Mouse (Mus musculus): ENCODE data around the gene Ctbp2. TPM values are rescaled to one million over a fixed set of nuclear protein-coding genes. Genes with fewer than 3 reads are reported as not detected.

The Ctbp2 gene
- polyA plus RNA-seq, 1 experiment from 2014 or later, result 46.8 TPM

DNA sequence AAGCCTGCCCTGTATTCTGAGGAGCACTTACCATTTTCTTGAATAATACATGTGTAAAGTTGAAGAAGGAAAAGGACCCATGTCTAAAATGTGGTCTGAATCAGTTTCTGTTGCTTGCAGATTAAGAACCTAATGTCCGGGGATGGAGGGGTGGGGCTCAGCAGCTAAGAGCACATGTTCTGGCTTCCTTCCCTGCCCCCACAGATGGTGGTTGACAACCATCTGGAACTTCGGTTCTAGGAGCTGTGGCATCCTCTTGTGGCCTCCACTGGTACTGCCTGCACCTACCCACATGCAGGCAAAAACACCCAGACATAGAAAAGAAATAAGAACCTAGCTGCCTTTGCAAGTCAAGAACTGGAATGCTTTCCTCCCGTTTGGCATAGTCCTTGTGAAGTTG is 120.7 kb downstream of the Ctbp2 start:
- no peaks in the 10 kb centered on the region for H3K9me3 ChIP-seq
- H3K27ac ChIP-seq (replicated peaks), result no peak overlapping the region
- no peaks in the 10 kb centered on the region for H3K27me3 ChIP-seq (replicated peaks)
- peaks cover 26% of the 10 kb centered on the region for H3K36me3 ChIP-seq
- no peak for ATAC-seq (ENCODE audit: extremely low read depth, insufficient number of reproducible peaks, low FRiP score, low TSS enrichment)
- 11% methylated on average over 3 of the region's 3 CpGs for WGBS
- no peak overlapping the region for H3K9ac ChIP-seq
- no peak overlapping the region for H3K4me2 ChIP-seq
- no peak overlapping the region for H3K4me3 ChIP-seq
- H3K4me1 ChIP-seq, result peaks cover 54% of the 10 kb centered on the region

DNA sequence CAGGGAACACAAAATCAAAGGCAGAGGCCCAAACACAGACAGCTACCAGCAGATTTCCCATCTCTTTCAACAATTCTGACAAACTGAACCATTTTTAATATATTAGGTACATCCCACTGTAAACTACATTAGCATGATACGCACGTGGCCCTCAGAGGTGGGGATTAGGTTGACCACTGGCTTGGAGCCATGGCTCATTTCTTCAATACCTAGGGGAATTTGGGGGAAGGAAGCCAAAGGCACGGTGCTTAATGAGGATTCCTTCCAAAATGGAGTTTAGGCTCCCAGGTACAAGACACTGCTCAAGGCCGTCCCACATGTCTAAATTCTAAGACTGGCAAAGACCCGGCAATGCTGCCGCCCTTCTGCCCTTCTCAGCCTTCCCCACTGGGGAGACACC is 121.9 kb downstream of the Ctbp2 start:
- H3K36me3 ChIP-seq, result peaks cover 38% of the 10 kb centered on the region
- H3K4me1 ChIP-seq, result peaks cover 43% of the 10 kb centered on the region
- H3K4me2 ChIP-seq, result no peak overlapping the region
- no peak overlapping the region for H3K9ac ChIP-seq
- H3K9me3 ChIP-seq, result no peaks in the 10 kb centered on the region
- 88% methylated on average over 6 of the region's 6 CpGs for WGBS
- no peak for ATAC-seq (ENCODE audit: extremely low read depth, insufficient number of reproducible peaks, low FRiP score, low TSS enrichment)
- no peaks in the 10 kb centered on the region for H3K27me3 ChIP-seq (replicated peaks)
- no peak overlapping the region for H3K27ac ChIP-seq (replicated peaks)
- no peak overlapping the region for H3K4me3 ChIP-seq

DNA sequence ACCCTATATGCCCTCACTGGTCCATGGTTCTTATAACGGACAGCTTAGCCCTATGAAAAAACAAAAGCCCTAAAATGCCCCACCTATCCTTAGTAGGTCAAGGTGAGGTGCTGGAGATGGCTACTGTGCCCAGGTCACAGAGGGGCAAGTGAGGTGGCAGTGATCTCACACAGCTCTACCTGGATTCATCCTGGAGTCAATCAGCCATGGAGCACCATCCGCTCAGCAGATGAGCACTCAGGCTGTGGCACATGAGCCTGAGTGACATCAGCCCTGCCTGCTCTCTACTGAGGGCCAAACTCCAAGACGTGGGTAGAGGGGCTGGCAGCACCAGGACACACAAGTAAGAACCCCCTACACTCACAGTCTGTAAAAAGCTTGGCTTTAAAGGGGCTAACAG is 122.8 kb downstream of the Ctbp2 start:
- H3K36me3 ChIP-seq, result peaks cover 46% of the 10 kb centered on the region
- WGBS, result 84% methylated on average over 3 of the region's 3 CpGs

DNA sequence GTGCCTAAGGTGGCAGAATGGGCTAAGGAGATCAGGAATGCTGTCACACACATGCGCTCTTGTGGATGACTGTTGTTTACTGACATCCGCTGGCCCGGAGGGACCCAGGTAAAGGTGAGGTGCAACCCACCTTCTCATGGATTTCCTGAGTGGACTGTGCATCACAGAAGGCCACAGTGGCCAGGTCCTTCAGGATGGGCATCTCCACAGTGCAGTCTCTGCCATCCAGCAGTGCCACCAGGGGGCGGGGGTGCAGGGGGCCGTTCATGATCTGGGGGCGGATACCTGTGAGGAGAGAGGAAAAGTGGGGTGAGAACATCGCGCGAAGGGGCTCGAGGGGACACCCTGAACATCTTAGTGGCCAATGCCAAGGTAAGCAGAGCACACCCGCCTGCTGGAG is 125.1 kb downstream of the Ctbp2 start:
- 92% methylated on average over 11 of the region's 11 CpGs for WGBS
- Histone ChIP-seq H3K4me2 (no peak overlapping the region), H3K27ac (replicated peaks) (no peak overlapping the region), H3K27me3 (replicated peaks) (no peaks in the 10 kb centered on the region), H3K36me3 (peaks cover 64% of the 10 kb centered on the region), H3K4me3 (no peak overlapping the region), H3K4me1 (peaks cover 15% of the 10 kb centered on the region), H3K9ac (no peak overlapping the region), H3K9me3 (no peaks in the 10 kb centered on the region)
- no peak for ATAC-seq (ENCODE audit: extremely low read depth, insufficient number of reproducible peaks, low FRiP score, low TSS enrichment)

More for the DNA sequence above, 122.8 kb downstream of the Ctbp2 start:
- Histone ChIP-seq H3K4me1 (peaks cover 34% of the 10 kb centered on the region), H3K4me3 (no peak overlapping the region), H3K9me3 (no peaks in the 10 kb centered on the region), H3K27me3 (replicated peaks) (no peaks in the 10 kb centered on the region), H3K27ac (replicated peaks) (no peak overlapping the region), H3K9ac (no peak overlapping the region), H3K4me2 (no peak overlapping the region)
- no peak for ATAC-seq (ENCODE audit: extremely low read depth, insufficient number of reproducible peaks, low FRiP score, low TSS enrichment)

DNA sequence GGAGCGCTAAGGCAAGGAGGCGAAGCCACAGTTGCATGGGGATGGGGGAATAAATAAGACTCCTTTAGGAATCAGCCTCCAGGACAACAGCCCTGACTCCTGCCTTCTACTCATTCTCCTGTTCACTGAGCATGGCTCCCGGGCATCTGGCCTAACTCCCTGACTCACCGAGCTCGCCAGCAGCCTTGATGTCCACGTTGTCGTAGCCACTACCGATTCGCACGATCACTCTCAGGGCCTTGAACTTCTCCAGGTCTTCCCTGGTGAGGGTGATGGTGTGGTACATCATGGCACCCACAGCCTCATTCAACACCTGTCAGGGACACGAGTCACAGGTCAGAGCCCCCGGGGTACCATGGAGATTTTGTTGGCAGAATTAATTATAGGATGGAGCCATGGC is 125.5 kb downstream of the Ctbp2 start:
- peaks cover 11% of the 10 kb centered on the region for H3K4me1 ChIP-seq
- WGBS, result 87% methylated on average over 12 of the region's 12 CpGs
- no peak overlapping the region for H3K27ac ChIP-seq (replicated peaks)

DNA sequence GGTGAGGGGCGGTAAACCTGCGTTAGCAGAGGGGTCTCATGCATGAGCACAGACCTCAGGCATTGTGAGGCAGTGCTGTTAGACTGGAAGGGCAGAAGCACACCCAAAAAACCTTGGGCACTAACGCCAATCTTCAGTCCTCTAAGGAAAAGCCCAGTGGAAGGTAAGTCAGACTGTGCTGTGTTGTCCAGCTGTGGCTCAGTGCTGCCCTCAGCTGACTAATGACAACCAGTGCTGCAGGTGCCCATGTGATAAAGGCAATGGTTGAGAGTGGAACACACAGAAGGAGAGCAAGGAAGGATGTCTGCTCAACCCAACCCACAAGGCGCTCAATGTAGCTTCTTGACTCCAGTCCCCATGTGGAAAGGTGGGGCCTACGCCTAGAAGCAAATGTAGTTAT is 127.8 kb downstream of the Ctbp2 start:
- Histone ChIP-seq H3K36me3 (peaks cover 90% of the 10 kb centered on the region), H3K4me3 (no peak overlapping the region), H3K4me1 (peaks cover 5% of the 10 kb centered on the region), H3K27me3 (replicated peaks) (no peaks in the 10 kb centered on the region), H3K27ac (replicated peaks) (no peak overlapping the region), H3K4me2 (no peak overlapping the region), H3K9me3 (no peaks in the 10 kb centered on the region), H3K9ac (no peak overlapping the region)
- no peak for ATAC-seq (ENCODE audit: extremely low read depth, insufficient number of reproducible peaks, low FRiP score, low TSS enrichment)
- 89% methylated on average over 5 of the region's 5 CpGs for WGBS

More for the DNA sequence above, 125.5 kb downstream of the Ctbp2 start:
- Histone ChIP-seq H3K9ac (no peak overlapping the region), H3K4me3 (no peak overlapping the region), H3K27me3 (replicated peaks) (no peaks in the 10 kb centered on the region), H3K9me3 (no peaks in the 10 kb centered on the region), H3K4me2 (no peak overlapping the region), H3K36me3 (peaks cover 68% of the 10 kb centered on the region)
- no peak for ATAC-seq (ENCODE audit: extremely low read depth, insufficient number of reproducible peaks, low FRiP score, low TSS enrichment)

DNA sequence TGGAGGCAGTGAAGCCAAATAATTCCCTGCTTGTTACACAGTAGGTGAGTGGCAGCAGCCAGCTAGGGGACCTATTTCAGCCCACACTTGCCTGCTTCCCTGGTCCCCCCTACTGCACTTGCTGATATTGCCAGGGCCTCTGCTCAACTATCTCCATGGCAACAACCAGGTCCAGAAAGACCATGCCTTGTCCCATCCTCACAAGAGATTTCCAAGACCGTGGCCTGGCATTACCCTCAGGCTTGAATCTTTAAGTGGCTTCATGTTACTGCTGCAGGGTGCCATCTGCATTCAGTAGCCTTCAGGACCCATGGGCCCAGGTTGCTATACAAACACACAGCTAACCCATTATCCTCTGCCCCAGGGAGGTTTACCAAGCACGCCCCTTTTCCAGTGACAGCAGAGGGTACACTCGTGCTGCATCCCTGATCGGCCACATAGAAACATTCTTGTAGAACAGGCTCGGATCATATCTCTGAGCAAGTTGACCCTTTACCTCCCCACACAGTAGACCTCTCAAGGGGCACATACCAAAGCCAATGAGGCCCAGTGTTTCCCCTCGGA is 129.4 kb downstream of the Ctbp2 start:
- H3K27ac ChIP-seq (replicated peaks), result no peak overlapping the region
- WGBS, result 72% methylated on average over 6 of the region's 6 CpGs
- no peaks in the 10 kb centered on the region for H3K4me1 ChIP-seq
- H3K27me3 ChIP-seq (replicated peaks), result no peaks in the 10 kb centered on the region
- H3K9me3 ChIP-seq, result no peaks in the 10 kb centered on the region
- no peak for ATAC-seq (ENCODE audit: extremely low read depth, insufficient number of reproducible peaks, low FRiP score, low TSS enrichment)
- H3K9ac ChIP-seq, result no peak overlapping the region
- no peak overlapping the region for H3K4me2 ChIP-seq
- H3K4me3 ChIP-seq, result no peak overlapping the region
- peaks cover 100% of the 10 kb centered on the region for H3K36me3 ChIP-seq

DNA sequence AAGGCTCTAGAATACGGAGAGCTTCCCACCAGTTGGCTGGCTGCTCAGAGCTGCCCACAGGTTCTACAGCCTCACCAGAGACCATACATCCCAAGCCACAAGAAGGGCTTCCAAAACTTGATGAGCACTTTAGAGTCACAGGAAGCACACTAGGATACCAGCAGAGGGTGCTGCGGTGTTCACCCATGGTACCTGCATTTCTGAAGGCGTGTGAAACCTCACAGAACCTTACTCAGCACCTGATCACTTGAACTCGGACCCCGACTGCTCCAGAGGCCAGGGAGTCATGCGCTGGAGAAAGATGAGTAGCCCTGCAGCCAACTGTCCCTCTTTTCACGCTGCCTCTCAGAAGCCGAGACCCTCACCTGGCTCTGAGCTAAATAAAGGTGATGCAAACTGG is 130.0 kb downstream of the Ctbp2 start:
- 83% methylated on average over 8 of the region's 8 CpGs for WGBS
- no peaks in the 10 kb centered on the region for H3K9me3 ChIP-seq
- no peaks in the 10 kb centered on the region for H3K4me1 ChIP-seq
- no peak for ATAC-seq (ENCODE audit: extremely low read depth, insufficient number of reproducible peaks, low FRiP score, low TSS enrichment)
- no peak overlapping the region for H3K9ac ChIP-seq
- H3K4me3 ChIP-seq, result no peak overlapping the region
- H3K27me3 ChIP-seq (replicated peaks), result no peaks in the 10 kb centered on the region
- H3K4me2 ChIP-seq, result no peak overlapping the region
- H3K36me3 ChIP-seq, result peaks cover 100% of the 10 kb centered on the region
- H3K27ac ChIP-seq (replicated peaks), result no peak overlapping the region

DNA sequence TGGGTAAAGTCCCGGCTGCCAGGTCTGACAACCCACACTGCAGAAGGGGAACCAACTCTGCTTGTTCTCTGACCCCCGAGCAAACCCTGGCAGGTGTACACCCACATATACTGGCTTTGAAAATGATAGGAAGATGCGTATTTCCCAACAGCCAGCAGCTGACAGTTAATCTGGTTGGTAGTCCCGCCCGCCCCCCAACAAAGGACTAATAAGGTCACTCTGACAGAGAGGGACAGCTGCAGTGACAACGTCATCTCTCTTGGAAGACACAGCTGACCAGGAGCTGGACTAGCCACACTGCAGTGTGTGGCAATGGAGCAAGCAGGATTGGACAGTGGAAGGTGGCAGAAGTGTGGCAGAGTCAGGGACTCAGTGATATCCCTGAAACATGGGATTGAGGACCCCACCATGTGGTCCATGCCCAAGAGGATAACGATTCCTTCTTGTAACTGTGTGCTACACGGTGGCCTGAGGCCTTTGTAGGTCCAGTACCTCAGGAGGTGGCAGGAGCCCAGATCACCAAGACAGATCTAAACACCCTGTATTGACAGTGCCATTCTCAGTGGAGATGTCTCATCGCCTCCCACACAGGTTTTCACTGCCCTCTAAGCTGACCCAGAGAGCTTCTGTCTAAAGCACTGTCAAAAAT is 131.1 kb downstream of the Ctbp2 start:
- H3K27me3 ChIP-seq (replicated peaks), result no peaks in the 10 kb centered on the region
- ATAC-seq (ENCODE audit: extremely low read depth, insufficient number of reproducible peaks, low FRiP score, low TSS enrichment), result no peak
- no peak overlapping the region for H3K9ac ChIP-seq
- no peaks in the 10 kb centered on the region for H3K9me3 ChIP-seq
- H3K27ac ChIP-seq (replicated peaks), result no peak overlapping the region
- H3K4me3 ChIP-seq, result no peak overlapping the region
- no peak overlapping the region for H3K4me2 ChIP-seq
- peaks cover 100% of the 10 kb centered on the region for H3K36me3 ChIP-seq
- WGBS, result 83% methylated on average over 9 of the region's 9 CpGs
- no peaks in the 10 kb centered on the region for H3K4me1 ChIP-seq

DNA sequence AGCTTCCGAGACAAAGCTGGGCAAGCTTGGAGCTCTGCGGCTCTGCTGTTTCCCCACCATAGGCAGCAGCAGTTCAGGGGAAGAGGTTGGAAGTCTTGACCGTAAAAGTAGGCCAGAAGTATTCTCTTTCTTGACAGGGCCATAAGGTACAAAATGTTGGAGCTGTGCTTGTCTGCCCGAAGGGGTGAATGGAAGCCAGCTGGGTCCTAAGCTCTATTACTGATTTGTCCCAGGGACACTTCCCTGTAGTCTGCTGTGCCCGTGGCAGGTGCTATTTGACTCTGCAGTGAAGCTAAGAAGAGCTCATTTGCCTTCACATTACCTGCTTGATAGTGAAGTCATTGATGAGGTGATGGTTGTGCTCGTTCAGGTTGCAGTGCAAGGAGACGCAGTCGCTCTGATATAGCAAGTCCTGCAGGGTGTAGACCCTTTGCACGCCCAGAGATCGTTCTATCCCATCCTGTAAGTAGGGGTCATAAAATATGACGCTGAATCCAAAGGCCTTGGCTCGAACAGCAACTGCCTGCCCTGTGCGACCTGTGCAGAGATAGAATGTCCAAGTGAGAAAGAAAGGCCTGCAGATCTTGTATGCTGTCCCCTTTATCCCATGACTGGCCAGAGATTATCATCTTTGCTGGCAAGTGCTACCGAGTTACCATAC is 132.8 kb downstream of the Ctbp2 start:
- no peaks in the 10 kb centered on the region for H3K9me3 ChIP-seq
- WGBS, result 89% methylated on average over 14 of the region's 14 CpGs
- H3K27me3 ChIP-seq (replicated peaks), result no peaks in the 10 kb centered on the region
- H3K4me2 ChIP-seq, result no peak overlapping the region
- no peak for ATAC-seq (ENCODE audit: extremely low read depth, insufficient number of reproducible peaks, low FRiP score, low TSS enrichment)
- H3K4me1 ChIP-seq, result no peaks in the 10 kb centered on the region
- no peak overlapping the region for H3K9ac ChIP-seq
- H3K27ac ChIP-seq (replicated peaks), result no peak overlapping the region
- no peak overlapping the region for H3K4me3 ChIP-seq
- peaks cover 93% of the 10 kb centered on the region for H3K36me3 ChIP-seq

DNA sequence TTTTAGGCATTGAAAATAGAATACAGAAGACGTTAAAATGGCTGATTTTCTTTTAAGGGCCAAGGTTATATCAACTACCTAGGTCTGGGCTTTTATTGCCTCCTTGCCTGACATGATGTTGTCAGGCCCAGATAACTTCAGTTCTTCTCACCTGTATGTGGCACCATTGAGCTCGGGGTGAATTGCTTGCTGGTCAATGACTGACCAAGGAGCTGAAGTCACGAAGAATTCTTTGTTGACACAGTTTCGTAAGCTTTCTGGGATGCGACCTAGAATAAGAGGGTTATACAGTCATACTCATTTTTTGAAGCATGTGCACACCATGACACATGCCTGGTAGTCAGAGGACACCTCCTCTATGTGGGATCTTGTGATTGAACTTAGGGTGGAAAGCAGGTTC is 134.3 kb downstream of the Ctbp2 start:
- Histone ChIP-seq H3K27ac (replicated peaks) (no peak overlapping the region), H3K4me1 (no peaks in the 10 kb centered on the region), H3K4me3 (no peak overlapping the region), H3K36me3 (peaks cover 91% of the 10 kb centered on the region), H3K27me3 (replicated peaks) (no peaks in the 10 kb centered on the region), H3K9me3 (no peaks in the 10 kb centered on the region), H3K4me2 (no peak overlapping the region), H3K9ac (no peak overlapping the region)
- no peak for ATAC-seq (ENCODE audit: extremely low read depth, insufficient number of reproducible peaks, low FRiP score, low TSS enrichment)
- 88% methylated on average over 5 of the region's 5 CpGs for WGBS

DNA sequence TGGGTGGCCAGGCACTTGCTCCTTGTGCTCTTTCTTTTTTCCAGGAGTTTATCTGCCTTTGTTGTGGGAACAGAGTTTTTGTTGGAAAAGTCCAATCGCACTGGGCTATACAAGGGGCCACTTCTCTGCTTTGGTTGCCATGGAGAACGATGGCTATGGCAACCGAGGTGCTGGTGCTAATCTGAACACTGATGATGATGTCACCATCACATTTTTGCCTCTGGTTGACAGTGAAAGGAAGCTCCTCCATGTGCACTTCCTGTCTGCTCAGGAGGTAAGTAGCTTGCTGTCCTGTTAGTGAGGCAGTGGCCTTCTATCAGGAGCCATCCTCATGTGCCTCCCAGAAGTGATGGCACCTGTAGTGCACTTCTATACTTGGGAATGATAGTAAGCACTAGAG is 141.5 kb downstream of the Ctbp2 start:
- Histone ChIP-seq H3K27ac (replicated peaks) (no peak overlapping the region), H3K27me3 (replicated peaks) (no peaks in the 10 kb centered on the region), H3K4me3 (no peak overlapping the region), H3K36me3 (peaks cover 73% of the 10 kb centered on the region), H3K9ac (no peak overlapping the region), H3K4me2 (no peak overlapping the region), H3K4me1 (peaks cover 9% of the 10 kb centered on the region; the same call in 1 of the 2 replicates), H3K9me3 (no peaks in the 10 kb centered on the region)
- no peak for ATAC-seq (ENCODE audit: extremely low read depth, insufficient number of reproducible peaks, low FRiP score, low TSS enrichment)
- WGBS, result 61% methylated on average over 3 of the region's 3 CpGs
